Mouse (Mus musculus): ENCODE data around the gene Smim14. TPM values are rescaled to one million over a fixed set of nuclear protein-coding genes. Genes with fewer than 3 reads are reported as not detected.
A peak's percentile ranks its signal among the peaks of the same experiment; 100 is the strongest.
"Not testable (repeated sequence)": the region's sequence is repeated elsewhere in the genome, so short reads cannot be mapped to it uniquely, and the experiment has no call there.

Gene Smim14
- polyA plus RNA-seq, 1 experiment from 2014 or later = 177 TPM

GRCm38 (mm10) chr5:65539786-65540185 is 2.8 kb upstream of the Smim14 start:
- H3K27me3 ChIP-seq (replicated peaks) = no peaks in the 10 kb centered on the region
- 82% methylated on average over 3 of the region's 3 CpGs for WGBS
- H3K9ac ChIP-seq = no peak overlapping the region
- peaks cover 5% of the 10 kb centered on the region; the same call in 1 of the 2 replicates for H3K4me1 ChIP-seq
- no peak for ATAC-seq (ENCODE audit: insufficient read depth, low FRiP score, low read depth)
- no peak overlapping the region for H3K4me3 ChIP-seq (replicated peaks)
- no peak overlapping the region for H3K27ac ChIP-seq
- no peaks in the 10 kb centered on the region for H3K36me3 ChIP-seq
- no peaks in the 10 kb centered on the region for H3K9me3 ChIP-seq
- peak overlapping the region; percentile 43; the same call in 1 of the 2 replicates for H3K4me2 ChIP-seq

- Histone ChIP-seq H3K27me3 (replicated peaks) (no peaks in the 10 kb centered on the region), H3K27ac (no peak overlapping the region), H3K4me3 (replicated peaks) (no peak overlapping the region; the same call in 1 of the 2 replicates), H3K4me1 (peaks cover 5% of the 10 kb centered on the region; the same call in 1 of the 2 replicates), H3K36me3 (no peaks in the 10 kb centered on the region), H3K9me3 (no peaks in the 10 kb centered on the region), H3K4me2 (peak overlapping the region; percentile 43), H3K9ac (no peak overlapping the region)
- ATAC-seq (ENCODE audit: insufficient read depth, low FRiP score, low read depth) = no peak
- WGBS = 26% methylated on average over 4 of the region's 4 CpGs
Measured at GRCm38 (mm10) chr5:65538829-65539228, 1.8 kb upstream of the Smim14 start.

- WGBS = 0% methylated on average over 4 of the region's 4 CpGs
- Histone ChIP-seq H3K36me3 (no peaks in the 10 kb centered on the region), H3K27me3 (replicated peaks) (no peaks in the 10 kb centered on the region), H3K9ac (peak overlapping the region; percentile 81), H3K27ac (peak overlapping the region; percentile 98), H3K4me3 (replicated peaks) (peak overlapping the region; percentile 74), H3K9me3 (no peaks in the 10 kb centered on the region), H3K4me1 (peaks cover 5% of the 10 kb centered on the region; the same call in 1 of the 2 replicates), H3K4me2 (peak overlapping the region; percentile 58)
- no peak for ATAC-seq (ENCODE audit: insufficient read depth, low FRiP score, low read depth)
Measured at GRCm38 (mm10) chr5:65538121-65538520, 1.1 kb upstream of the Smim14 start.

- H3K9me3 ChIP-seq = no peaks in the 10 kb centered on the region
- ATAC-seq (ENCODE audit: insufficient read depth, low FRiP score, low read depth) = peak; percentile 57
- H3K36me3 ChIP-seq = no peaks in the 10 kb centered on the region
- H3K27me3 ChIP-seq (replicated peaks) = no peaks in the 10 kb centered on the region
- WGBS = under 1% methylated on average over 53 of the region's 59 CpGs
- H3K4me2 ChIP-seq = peak overlapping the region; percentile 58
- peak overlapping the region; percentile 81 for H3K9ac ChIP-seq
- peak overlapping the region; percentile 98 for H3K27ac ChIP-seq
- peaks cover 5% of the 10 kb centered on the region; the same call in 1 of the 2 replicates for H3K4me1 ChIP-seq
- peak overlapping the region; percentile 74 for H3K4me3 ChIP-seq (replicated peaks)
Measured at GRCm38 (mm10) chr5:65537420-65538071, 562 bp upstream of the Smim14 start.

DNA sequence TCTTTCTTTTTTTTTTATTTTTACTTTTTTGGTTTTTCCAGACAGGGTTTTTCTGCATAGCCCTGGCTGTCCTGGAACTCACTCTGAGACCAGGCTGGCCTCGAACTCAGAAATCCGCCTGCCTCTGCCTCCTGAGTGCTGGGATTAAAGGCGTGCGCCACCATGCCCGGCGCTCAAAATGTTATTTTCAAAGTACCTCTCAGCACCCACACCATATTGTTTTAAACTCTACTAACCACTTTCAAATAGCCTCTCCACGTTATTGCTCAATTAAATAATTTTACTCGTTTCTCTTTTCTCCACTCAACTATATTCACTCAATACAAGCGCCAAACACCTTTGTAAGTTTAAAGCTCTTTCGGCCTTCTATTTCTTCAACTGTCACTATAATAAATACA is 917 bp downstream of the Smim14 start:
- peak overlapping the region; percentile 74 for H3K4me3 ChIP-seq (replicated peaks)
- H3K4me2 ChIP-seq = peak overlapping the region; percentile 60
- peak overlapping the region; percentile 81; the same call in 1 of the 2 replicates for H3K9ac ChIP-seq
- H3K4me1 ChIP-seq; H3K9me3 ChIP-seq; ATAC-seq (ENCODE audit: insufficient read depth, low FRiP score, low read depth); H3K36me3 ChIP-seq; H3K27me3 ChIP-seq (replicated peaks): not testable (repeated sequence)
- peak overlapping the region; percentile 98 for H3K27ac ChIP-seq
- 73% methylated on average over 10 of the region's 10 CpGs for WGBS

- H3K4me2 ChIP-seq = no peak overlapping the region
- H3K9me3 ChIP-seq = no peaks in the 10 kb centered on the region
- H3K36me3 ChIP-seq = no peaks in the 10 kb centered on the region
- WGBS = 67% methylated on average over 5 of the region's 5 CpGs
- no peak overlapping the region for H3K27ac ChIP-seq
- H3K4me1 ChIP-seq = peaks cover 5% of the 10 kb centered on the region; the same call in 1 of the 2 replicates
- H3K9ac ChIP-seq = no peak overlapping the region
- no peaks in the 10 kb centered on the region for H3K27me3 ChIP-seq (replicated peaks)
- no peak overlapping the region for H3K4me3 ChIP-seq (replicated peaks)
- no peak for ATAC-seq (ENCODE audit: insufficient read depth, low FRiP score, low read depth)
Measured at GRCm38 (mm10) chr5:65535457-65536067, 1.4 kb downstream of the Smim14 start.

GRCm38 (mm10) chr5:65534496-65534895 is 2.5 kb downstream of the Smim14 start:
- no peaks in the 10 kb centered on the region for H3K36me3 ChIP-seq
- H3K4me2 ChIP-seq = no peak overlapping the region
- ATAC-seq (ENCODE audit: insufficient read depth, low FRiP score, low read depth) = no peak
- H3K27ac ChIP-seq = no peak overlapping the region
- H3K4me1 ChIP-seq = peaks cover 5% of the 10 kb centered on the region; the same call in 1 of the 2 replicates
- 65% methylated on average over 4 of the region's 4 CpGs for WGBS
- H3K9me3 ChIP-seq = no peaks in the 10 kb centered on the region
- no peak overlapping the region for H3K4me3 ChIP-seq (replicated peaks)
- no peaks in the 10 kb centered on the region for H3K27me3 ChIP-seq (replicated peaks)
- H3K9ac ChIP-seq = no peak overlapping the region

DNA sequence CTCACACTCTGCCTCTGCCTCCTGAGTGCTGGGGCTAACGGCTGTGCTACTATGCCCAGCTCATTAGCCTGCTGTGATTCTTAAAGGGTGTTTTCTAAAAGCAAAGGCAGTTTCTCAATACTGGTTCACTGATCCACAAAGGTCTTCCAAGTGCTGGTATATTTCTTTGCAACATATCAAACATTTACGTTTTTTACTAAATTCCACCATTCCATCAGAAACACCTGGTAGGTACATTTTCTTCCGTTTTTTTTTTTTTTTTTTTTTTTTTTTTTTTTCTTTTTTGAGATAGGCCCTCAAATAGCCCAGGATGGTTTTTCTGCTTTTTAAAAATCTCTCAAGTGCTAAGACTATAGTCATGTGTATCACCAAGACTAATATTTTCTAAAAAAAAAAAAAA is 5.7 kb downstream of the Smim14 start:
- Histone ChIP-seq H3K4me3 (replicated peaks) (no peak overlapping the region), H3K4me2 (no peak overlapping the region), H3K9me3 (no peaks in the 10 kb centered on the region), H3K36me3 (no peaks in the 10 kb centered on the region), H3K27ac (no peak overlapping the region), H3K9ac (no peak overlapping the region), H3K27me3 (replicated peaks) (no peaks in the 10 kb centered on the region), H3K4me1 (no peaks in the 10 kb centered on the region; the same call in 1 of the 2 replicates)
- WGBS = 69% methylated on average over 3 of the region's 3 CpGs
- no peak for ATAC-seq (ENCODE audit: insufficient read depth, low FRiP score, low read depth)

GRCm38 (mm10) chr5:65525674-65526443 is 11.1 kb downstream of the Smim14 start:
- no peaks in the 10 kb centered on the region for H3K27me3 ChIP-seq (replicated peaks)
- H3K4me2 ChIP-seq = no peak overlapping the region
- no peaks in the 10 kb centered on the region for H3K36me3 ChIP-seq
- WGBS = 21% methylated on average over 8 of the region's 8 CpGs
- H3K4me3 ChIP-seq (replicated peaks) = no peak overlapping the region
- ATAC-seq (ENCODE audit: insufficient read depth, low FRiP score, low read depth) = no peak
- H3K9ac ChIP-seq = no peak overlapping the region
- no peak overlapping the region for H3K27ac ChIP-seq
- H3K9me3 ChIP-seq = no peaks in the 10 kb centered on the region
- H3K4me1 ChIP-seq = no peaks in the 10 kb centered on the region

DNA sequence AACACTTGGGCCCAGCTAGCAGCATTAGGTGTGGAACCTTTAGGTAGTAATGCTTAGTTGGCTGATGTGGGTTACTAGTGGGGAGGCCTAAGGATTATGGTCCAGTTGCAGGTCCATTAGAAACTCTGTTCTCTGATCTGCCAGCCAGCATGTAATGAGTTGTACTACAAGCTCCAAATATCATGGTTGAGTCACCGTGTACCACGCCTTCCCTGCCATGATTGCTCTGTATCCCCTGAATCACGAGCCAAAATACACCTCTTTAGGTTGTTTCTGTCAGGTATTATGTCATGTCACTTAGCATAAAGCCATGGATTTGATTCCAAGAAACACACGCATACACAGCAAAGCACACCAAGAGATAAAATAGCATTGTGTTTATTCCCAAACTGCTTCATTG is 12.2 kb downstream of the Smim14 start:
- H3K9ac ChIP-seq = no peak overlapping the region
- no peaks in the 10 kb centered on the region for H3K27me3 ChIP-seq (replicated peaks)
- H3K27ac ChIP-seq = no peak overlapping the region
- H3K4me2 ChIP-seq = no peak overlapping the region
- no peaks in the 10 kb centered on the region for H3K36me3 ChIP-seq
- no peak for ATAC-seq (ENCODE audit: insufficient read depth, low FRiP score, low read depth)
- H3K4me1 ChIP-seq = no peaks in the 10 kb centered on the region
- H3K4me3 ChIP-seq (replicated peaks) = no peak overlapping the region
- H3K9me3 ChIP-seq = no peaks in the 10 kb centered on the region
- 62% methylated on average over 4 of the region's 4 CpGs for WGBS

DNA sequence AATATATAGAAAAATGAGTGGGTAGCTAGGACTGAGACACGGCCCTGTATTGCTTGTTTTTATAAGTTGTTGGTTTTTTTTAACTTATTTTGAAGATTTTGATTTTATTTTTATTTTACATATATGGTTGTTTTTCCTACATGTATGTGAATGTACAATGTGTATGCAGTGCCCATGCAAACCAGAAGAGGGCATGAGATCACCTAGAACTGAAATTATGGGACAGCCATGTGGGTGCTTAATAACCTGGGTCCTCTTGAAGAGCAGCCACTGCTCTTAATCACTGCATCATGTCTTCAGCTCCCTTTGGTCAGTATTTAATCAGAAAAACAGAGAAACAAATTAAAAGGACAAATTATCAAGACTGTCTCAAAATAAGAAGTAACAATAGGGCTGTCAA is 15.2 kb downstream of the Smim14 start:
- Histone ChIP-seq H3K4me1 (no peaks in the 10 kb centered on the region), H3K9me3 (no peaks in the 10 kb centered on the region), H3K27ac (no peak overlapping the region), H3K36me3 (no peaks in the 10 kb centered on the region), H3K9ac (no peak overlapping the region), H3K27me3 (replicated peaks) (no peaks in the 10 kb centered on the region), H3K4me2 (no peak overlapping the region), H3K4me3 (replicated peaks) (no peak overlapping the region)
- WGBS = 85% methylated on average over 1 of the region's 1 CpGs
- ATAC-seq (ENCODE audit: insufficient read depth, low FRiP score, low read depth) = no peak

All from stomach, embryonic 15.5 days (tissue).